Mouse (Mus musculus) lung, adult 2 months (tissue): ENCODE measurements around the gene Adcy1.

ENCODE experiments used
- CTCF ChIP-seq: fragments of 200-500 bp; IDR thresholded peaks from 2 replicates; pipeline ENCODE4 v1.5.1; 2011; ENCODE audit warnings: mild to moderate bottlenecking, low read length, control low read depth; ENCODE audit not compliant: insufficient read depth
- POLR2A ChIP-seq: fragments of 200-500 bp; IDR thresholded peaks from 2 replicates; pipeline ENCODE4 v1.6.1; 2011; ENCODE audit warnings: low read depth, mild to moderate bottlenecking, control low read depth, low read length, borderline replicate concordance; ENCODE audit errors: extremely low read depth

GRCm38 (mm10) chr11:7173664-7174063 lies 110.4 kb downstream of the Adcy1 start:
- no peak for TF ChIP-seq POLR2A
- TF ChIP-seq CTCF = no peak
